Mouse (Mus musculus) small intestine, adult 2 months (tissue): ENCODE measurements around the gene Ddx23. TPM values are rescaled to one million over a fixed set of nuclear protein-coding genes. Genes with fewer than 3 reads are reported as not detected.

ENCODE experiments used
- H3K27ac ChIP-seq: fragments of 200-500 bp; 2 replicates; pipeline ENCODE4 v1.5.1; 2012; ENCODE audit warnings: low read depth, low read length, control low read depth, inconsistent platforms; ENCODE audit not compliant: insufficient read depth
- H3K27me3 ChIP-seq: fragments of 200-500 bp; 2 replicates; pipeline ENCODE4 v1.6.1; 2012; ENCODE audit warnings: mild to moderate bottlenecking, moderate library complexity, low read length, inconsistent platforms; ENCODE audit not compliant: control insufficient read depth, insufficient read depth
- H3K36me3 ChIP-seq: fragments of 200-500 bp; 2 replicates; pipeline ENCODE4 v1.6.1; 2012; ENCODE audit warnings: mild to moderate bottlenecking, low read length, control low read depth, inconsistent platforms; ENCODE audit not compliant: control insufficient read depth, insufficient read depth
- H3K4me1 ChIP-seq: fragments of 200-500 bp; 2 replicates; pipeline ENCODE4 v1.6.1; 2012; ENCODE audit warnings: low read length, inconsistent platforms, mixed read lengths; ENCODE audit not compliant: control insufficient read depth, insufficient read depth, insufficient read length
- H3K4me3 ChIP-seq: fragments of 200-500 bp; 2 replicates; pipeline ENCODE4 v1.5.1; 2012; ENCODE audit warnings: low read depth, mild to moderate bottlenecking, control low read depth, inconsistent platforms, low read length, moderate library complexity
- CTCF ChIP-seq: fragments of 200-500 bp; IDR thresholded peaks from 2 replicates; pipeline ENCODE4 v1.5.1; 2012; ENCODE audit warnings: low read depth, mild to moderate bottlenecking, control low read depth, inconsistent platforms, low read length, moderate library complexity, mixed read lengths; ENCODE audit not compliant: insufficient replicate concordance, insufficient read length; ENCODE audit errors: extremely low read depth
- POLR2A ChIP-seq: fragments of 200-500 bp; IDR thresholded peaks from 2 replicates; pipeline ENCODE4 v1.6.1; 2012; ENCODE audit warnings: low read depth, mild to moderate bottlenecking, control low read depth, inconsistent platforms, low read length, moderate library complexity
- WGBS: fragments of 180-500 bp; shearing (Covaris S2); methylation state at CpG from one replicate; pipeline ENCODE4 v1.1.7; 2018; 5-methylcytosine and 5-hydroxymethylcytosine counted together
- polyA plus RNA-seq: library from polyadenylated mRNA; depleted of rRNA; stranded (reverse); fragments of >200 nt; gene quantifications from 2 replicates; pipeline ENCODE4 v1.2.3, GENCODE M21; 2012

The Ddx23 gene
- polyA plus RNA-seq, 1 experiment, result 24.3 TPM

DNA sequence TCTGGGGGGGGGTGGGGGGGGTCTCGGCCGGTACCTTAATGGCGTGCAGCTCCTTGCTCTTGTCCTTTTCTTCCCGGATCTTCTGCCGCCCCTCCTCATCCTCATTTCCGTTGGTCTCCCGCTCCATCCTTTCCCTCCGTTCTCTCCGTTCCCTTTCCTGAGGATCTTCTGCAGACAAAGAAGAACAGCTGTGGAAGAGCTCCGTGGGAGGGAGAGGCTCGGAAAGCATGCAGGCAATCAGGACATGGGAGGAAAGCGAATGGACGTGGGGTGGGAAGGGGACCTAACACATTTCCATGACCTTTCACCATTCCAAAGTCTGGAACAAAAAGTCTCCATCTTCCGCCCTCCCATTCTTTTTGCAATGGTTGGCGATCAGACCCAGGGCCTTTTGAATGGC lies 11.3 kb downstream of the Ddx23 start:
- Histone ChIP-seq H3K27me3 (no peaks in the 10 kb centered on the region), H3K36me3 (peaks cover 82% of the 10 kb centered on the region), H3K4me3 (no peak overlapping the region), H3K4me1 (no peaks in the 10 kb centered on the region), H3K27ac (no peak overlapping the region)
- TF ChIP-seq POLR2A (no peak), CTCF (no peak)
- whole genome bisulfite sequencing, result 94% methylated on average over 15 of the region's 15 CpGs

DNA sequence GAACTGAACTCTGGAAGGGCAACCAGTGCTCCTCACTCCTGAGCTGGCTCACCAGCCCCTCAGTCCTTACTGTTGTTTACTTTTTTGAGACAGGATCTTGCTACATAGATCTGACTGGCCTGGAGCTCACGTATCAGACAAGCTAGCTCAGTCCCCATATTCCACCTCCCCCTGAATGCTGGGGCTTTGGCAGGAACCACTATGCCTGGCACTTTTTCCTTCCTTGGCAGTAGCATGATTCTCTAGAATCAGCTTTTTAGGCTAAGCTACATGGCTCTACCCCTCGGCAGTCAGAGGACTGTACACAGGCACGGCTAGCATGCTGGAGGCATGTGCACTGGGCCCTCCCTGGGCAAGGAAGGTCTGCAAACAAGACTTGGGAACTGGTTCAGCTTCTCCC lies 14.6 kb downstream of the Ddx23 start:
- Histone ChIP-seq H3K27ac (no peak overlapping the region), H3K4me3 (no peak overlapping the region), H3K4me1 (peaks cover 5% of the 10 kb centered on the region), H3K36me3 (peaks cover 74% of the 10 kb centered on the region), H3K27me3 (no peaks in the 10 kb centered on the region)
- 94% methylated on average over 3 of the region's 3 CpGs for WGBS
- TF ChIP-seq POLR2A (no peak), CTCF (no peak)

DNA sequence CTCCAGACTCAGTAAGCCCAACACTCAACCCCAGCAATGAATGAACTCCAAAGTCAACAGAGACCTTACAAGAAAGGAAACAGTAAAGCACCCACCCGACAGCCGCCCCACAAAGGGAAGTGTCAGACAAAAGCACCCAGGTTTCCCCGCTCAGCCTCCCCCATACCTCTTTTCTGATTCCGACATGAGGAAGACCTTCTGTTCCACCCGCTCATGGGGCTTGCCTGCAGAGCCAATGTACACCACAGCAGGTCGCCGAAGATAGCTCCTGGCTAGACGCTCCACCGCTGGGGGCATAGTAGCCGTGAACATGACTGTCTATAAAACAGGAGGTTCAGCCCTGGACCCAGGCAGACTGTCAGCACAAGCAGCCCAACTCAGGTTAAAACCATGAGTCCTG lies 15.4 kb downstream of the Ddx23 start:
- peaks cover 5% of the 10 kb centered on the region for H3K4me1 ChIP-seq
- H3K4me3 ChIP-seq, result no peak overlapping the region
- H3K36me3 ChIP-seq, result peaks cover 67% of the 10 kb centered on the region
- TF ChIP-seq POLR2A (no peak), CTCF (no peak)
- H3K27me3 ChIP-seq, result no peaks in the 10 kb centered on the region
- no peak overlapping the region for H3K27ac ChIP-seq
- WGBS, result 93% methylated on average over 10 of the region's 10 CpGs

DNA sequence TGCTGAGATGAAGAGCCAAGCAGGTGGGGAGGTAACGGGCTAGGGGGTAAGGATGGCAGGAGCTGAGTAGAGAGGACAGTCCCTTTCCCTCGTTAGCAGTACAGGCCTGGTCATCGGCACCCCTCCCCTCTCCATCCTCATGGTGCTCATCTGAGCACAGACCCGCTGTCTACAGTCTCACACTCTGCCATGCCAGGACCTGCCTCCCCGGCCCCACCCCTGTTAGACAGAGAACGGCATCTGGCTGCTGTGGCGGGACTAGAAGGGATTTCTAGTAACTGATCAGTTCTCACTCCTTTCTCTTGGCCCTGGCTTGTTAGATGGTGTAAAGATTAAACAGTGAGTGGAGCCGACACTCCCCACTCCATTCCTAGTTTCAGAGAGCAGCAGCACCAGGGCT lies 16.0 kb downstream of the Ddx23 start:
- Histone ChIP-seq H3K27ac (no peak overlapping the region), H3K4me3 (no peak overlapping the region), H3K27me3 (no peaks in the 10 kb centered on the region), H3K36me3 (peaks cover 62% of the 10 kb centered on the region), H3K4me1 (peaks cover 5% of the 10 kb centered on the region)
- 83% methylated on average over 8 of the region's 8 CpGs for WGBS
- TF ChIP-seq POLR2A (no peak), CTCF (no peak)

DNA sequence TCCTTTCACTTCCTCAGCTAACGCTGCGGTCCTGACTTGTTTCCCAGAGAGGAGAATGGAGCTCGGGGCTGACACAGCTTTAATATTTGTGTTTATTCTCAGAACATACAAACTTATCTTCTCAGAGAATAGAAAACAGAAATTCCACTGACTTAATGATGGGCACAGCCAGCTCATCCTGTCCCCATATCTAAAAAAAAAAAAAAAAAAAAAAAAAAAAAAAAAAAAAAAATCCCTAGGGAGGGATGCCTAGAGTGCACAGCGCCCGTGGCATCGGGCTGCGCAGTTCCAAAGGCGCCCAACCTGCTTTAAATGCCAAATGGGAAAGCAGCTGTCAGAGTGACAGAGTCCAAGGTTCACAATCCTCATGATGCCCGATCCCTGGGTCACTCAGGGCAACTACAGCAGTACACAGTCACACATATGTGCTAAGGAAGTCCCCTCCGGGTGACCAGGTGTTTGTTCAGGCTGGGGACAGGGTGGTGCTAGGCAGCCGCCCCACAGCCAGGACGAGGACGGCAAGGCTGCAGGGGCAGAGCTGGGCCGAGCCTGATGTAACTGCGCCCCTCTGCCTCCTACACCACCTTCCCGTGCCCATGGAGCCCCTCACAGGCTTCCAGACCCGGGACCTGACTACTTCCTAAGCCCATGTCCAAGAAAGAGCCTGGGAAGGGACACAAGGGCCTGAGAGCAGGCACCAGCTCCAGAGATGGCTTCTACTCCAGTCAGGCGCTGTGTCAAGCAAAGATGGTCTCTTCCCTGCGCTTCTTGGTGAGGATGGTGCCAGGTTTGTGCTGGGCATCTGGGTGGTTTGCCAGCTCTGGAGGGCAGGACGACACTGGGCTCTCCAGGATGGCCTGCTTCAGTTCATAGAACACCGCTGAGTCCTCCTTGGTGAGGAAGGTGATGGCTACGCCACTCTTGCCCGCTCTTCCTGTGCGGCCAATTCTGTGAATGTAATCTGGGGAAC lies 17.4 kb downstream of the Ddx23 start:
- no peak for TF ChIP-seq POLR2A
- TF ChIP-seq CTCF, result no peak
- Histone ChIP-seq H3K4me3 (no peak overlapping the region), H3K36me3 (peaks cover 49% of the 10 kb centered on the region), H3K27ac (no peak overlapping the region; the same call in 1 of the 2 replicates), H3K4me1 (peaks cover 5% of the 10 kb centered on the region), H3K27me3 (no peaks in the 10 kb centered on the region)
- 66% methylated on average over 24 of the region's 24 CpGs for WGBS

DNA sequence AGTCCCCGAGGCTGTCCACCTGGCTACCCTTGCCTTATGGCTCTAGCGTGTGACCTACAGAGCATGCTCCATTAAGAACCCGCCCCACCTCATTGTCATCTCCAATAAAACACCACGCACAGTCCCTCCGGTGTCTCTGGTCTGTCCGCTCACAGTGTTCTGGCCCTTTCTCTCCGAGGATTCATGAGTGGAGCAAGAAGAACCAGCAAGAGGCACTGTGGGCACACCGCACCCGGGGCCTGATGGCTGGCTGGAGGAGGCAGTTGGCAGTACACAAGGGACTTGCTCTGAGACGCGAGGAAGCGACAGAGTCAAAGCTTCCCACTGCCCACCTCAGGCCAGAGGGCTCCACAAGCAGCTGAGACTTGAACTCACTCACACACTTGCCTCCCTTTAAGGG lies 18.3 kb downstream of the Ddx23 start:
- WGBS, result 92% methylated on average over 12 of the region's 12 CpGs
- Histone ChIP-seq H3K27ac (no peak overlapping the region), H3K4me3 (no peak overlapping the region), H3K36me3 (peaks cover 41% of the 10 kb centered on the region), H3K27me3 (no peaks in the 10 kb centered on the region), H3K4me1 (peaks cover 5% of the 10 kb centered on the region)
- no peak for TF ChIP-seq POLR2A
- no peak for TF ChIP-seq CTCF

DNA sequence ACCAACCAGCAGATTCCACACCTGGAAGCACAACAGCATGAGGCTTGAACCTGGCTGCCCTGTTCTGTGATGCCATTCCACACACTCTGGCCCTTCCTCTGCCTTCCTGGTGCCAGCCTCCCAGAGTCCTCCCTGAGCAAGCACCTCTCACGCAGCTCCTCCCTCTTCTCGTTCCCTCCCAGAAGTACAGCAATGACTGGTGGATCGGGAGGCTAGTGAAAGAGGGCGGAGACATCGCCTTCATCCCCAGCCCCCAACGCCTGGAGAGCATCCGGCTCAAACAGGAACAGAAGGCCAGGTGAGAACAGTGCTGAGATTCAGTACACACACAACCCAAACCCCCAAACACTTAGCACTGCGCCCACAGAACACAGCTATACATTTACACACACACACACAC lies 22.5 kb downstream of the Ddx23 start:
- 43% methylated on average over 8 of the region's 8 CpGs for WGBS
- no peak overlapping the region for H3K4me3 ChIP-seq
- no peak overlapping the region for H3K27ac ChIP-seq
- TF ChIP-seq POLR2A (no peak), CTCF (no peak)
- H3K27me3 ChIP-seq, result 0 out of 2 replicates have a peak, but pooled peaks cover 5% of the 10 kb centered on the region
- H3K4me1 ChIP-seq, result peaks cover 2% of the 10 kb centered on the region
- H3K36me3 ChIP-seq, result peaks cover 8% of the 10 kb centered on the region; the same call in 1 of the 2 replicates
